Mouse (Mus musculus): ENCODE measurements around the gene Slc4a2.

Gene Slc4a2

DNA sequence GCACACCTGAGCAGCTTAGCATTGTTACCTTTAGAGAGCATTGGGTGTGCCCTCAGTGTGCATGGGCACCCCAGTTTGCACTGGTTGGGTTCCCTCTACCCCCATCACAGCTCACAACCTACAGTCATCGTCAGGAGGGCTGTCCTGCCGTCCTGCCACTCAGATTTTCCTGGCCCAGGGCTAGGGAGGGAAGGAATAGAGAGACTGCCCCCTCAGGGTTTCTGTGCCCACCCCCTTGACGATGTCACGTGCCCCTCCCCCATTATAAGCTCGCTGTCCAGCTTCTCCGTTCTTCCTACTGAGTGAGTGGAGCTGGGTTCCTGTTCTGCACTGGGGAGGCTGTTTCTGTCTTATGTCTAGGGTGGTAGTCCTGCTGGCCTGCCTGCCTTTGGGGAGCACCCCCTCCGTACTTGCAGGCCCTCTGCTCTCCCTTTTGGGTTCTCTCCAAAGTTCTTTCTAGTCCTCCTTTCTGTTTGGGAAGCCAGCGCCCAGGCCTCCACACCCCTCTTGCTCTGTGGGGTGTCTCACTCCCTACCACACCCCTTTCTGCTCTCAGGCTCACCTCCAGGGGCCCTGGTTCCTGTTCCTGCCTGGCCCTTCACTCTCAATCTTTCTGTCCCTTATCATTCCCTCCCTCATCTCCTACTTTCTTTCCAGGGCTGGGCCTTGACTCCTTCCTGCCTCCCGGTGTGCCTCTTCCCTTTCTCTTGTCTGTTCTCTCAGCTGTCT lies 3.1 kb downstream of the Slc4a2 start:
- DNase-seq (ENCODE audit: low spot score), result no peak

DNA sequence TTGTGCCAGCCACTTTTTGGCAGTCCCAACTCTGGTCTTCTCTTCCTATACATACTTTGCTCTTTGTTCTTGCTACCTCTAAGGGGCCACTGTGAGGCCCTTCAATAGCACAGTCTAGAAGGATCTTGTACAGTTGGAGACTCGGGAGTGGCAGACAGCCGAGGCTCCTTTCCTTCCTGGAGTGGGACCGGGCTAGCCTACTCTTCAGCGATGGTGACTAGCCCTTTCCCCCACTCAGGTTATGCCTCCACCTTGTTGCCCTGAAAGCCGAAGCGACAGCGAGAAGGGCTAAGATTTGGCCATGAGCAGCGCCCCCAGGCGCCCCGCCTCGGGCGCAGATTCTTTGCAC lies 3.6 kb downstream of the Slc4a2 start:
- no peak for DNase-seq (ENCODE audit: low spot score)

GRCm38 (mm10) chr5:24427981-24428402 lies 4.4 kb downstream of the Slc4a2 start:
- DNase-seq (ENCODE audit: low spot score), result no peak

DNA sequence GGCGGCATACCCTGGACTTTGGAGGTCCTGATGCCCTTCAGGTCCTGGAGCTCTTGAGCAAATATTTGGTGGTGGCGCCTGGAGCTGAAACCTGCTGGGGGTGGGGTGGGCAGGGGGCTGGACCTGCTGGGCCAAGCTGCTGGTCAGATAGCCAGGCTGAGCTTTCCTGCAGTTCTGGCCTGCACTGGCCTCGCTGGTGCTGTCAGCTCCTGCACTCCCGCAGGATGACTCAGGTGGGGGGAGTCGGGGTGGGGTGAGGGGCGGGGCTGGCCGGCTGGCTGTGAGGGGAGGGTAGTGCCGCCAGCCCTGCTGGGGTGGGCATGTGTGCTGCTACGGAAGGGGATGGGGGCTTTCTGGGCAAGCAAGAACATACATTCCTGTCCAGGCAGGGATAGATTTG lies 5.0 kb downstream of the Slc4a2 start:
- DNase-seq (ENCODE audit: low spot score), result no peak

- DNase-seq (ENCODE audit: low spot score), result no peak
Measured at GRCm38 (mm10) chr5:24433993-24434392, 10.4 kb downstream of the Slc4a2 start.

DNA sequence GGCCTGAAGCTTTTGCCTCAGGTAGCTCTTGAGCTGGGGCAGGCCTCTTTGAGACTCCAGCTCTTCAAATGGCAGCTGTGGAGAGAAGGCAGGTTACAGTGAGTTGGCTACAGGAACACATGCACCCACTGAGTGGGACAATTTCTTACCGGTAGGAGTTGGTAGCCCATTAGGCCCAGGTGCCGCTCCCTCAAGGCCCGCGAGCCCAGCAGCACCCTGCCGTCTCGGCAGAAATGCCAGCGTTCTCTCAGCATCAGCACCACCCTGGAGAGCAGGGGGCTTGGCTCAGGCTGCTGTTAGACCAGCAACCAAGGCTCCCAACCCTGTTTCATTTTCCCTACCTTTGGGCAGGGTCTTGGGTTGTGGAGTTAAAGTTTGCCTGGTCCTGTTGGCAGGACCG lies 17.6 kb downstream of the Slc4a2 start:
- DNase-seq (ENCODE audit: low spot score), result no peak

GRCm38 (mm10) chr5:24442029-24442428 lies 18.4 kb downstream of the Slc4a2 start:
- DNase-seq (ENCODE audit: low spot score), result no peak

GRCm38 (mm10) chr5:24443204-24443603 lies 19.6 kb downstream of the Slc4a2 start:
- no peak for DNase-seq (ENCODE audit: low spot score)

- no peak for DNase-seq (ENCODE audit: low spot score)
Measured at GRCm38 (mm10) chr5:24443927-24444326, 20.3 kb downstream of the Slc4a2 start.

DNA sequence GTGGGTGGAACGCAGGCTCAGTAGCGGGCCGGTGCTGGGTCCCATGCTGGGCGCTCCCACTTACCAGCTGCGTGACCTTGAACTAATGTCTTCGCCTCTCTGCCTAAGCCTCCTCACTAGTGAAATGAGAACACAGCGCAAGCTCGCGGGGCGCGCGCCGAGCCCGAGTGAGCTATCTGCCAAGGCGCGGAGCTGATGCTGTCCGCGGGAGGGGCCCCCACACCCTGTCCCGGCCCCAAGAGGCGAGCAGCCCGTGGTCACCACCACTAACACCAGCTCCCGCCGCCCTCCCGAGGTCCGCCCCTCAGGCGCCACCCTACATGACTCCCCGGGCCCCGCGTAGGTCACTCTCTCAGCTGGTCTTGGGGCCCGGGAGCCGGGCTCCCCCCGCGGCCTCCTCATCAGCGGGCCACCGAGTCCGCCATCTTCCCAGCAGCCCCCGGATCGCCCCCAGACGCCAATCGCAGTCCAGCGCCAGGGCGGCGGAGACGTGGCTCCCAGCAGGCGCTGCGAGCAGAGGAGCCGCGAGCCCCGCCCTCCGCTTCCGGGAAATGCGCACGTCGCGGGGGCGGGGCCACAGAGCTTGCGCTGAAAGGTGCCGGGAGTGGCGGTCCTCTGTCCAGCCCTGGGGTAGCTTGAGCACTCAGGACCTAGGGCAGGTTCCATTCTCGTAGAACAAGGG lies 21.2 kb downstream of the Slc4a2 start, which contains the start of gene Fastk:
Gene Fastk, minus strand, starts transcription at position 542 of the 682 bp plus-strand sequence.
- DNase-seq (ENCODE audit: low spot score), result peak; percentile 89

DNA sequence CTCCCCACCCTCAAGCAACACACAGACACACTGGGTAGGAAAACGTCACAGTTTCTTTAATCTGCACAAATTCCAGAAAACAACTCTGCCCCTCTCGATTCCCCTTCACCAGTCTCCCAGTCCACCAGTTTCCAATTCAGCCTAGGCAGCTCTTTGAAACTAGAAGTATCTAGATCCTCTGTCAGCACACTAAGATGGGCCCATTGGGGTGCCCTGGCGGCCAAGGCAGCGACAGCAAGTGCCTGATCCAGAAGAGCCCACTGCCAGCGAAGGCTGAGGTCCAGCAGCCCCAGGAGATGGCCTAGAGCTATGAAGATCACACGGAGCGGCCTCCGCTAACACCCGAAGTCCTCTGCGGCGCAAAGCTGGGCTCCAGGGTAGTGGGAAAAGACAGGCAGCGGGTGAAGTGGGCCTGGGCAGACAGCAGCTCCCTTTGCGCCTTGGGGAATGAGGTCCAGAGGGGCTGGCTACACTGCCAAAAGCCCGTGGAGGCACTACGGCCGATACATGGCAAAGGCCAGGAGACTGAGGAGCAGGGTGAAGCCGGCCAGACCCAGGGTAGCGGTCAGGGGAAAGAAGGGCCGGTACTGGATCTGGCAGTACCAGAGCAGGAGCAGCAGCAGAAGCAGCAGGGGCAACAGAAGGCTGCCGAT lies 21.9 kb downstream of the Slc4a2 start:
- no peak for DNase-seq (ENCODE audit: low spot score)

GRCm38 (mm10) chr5:24446630-24447029 lies 23.0 kb downstream of the Slc4a2 start:
- DNase-seq (ENCODE audit: low spot score), result no peak

DNA sequence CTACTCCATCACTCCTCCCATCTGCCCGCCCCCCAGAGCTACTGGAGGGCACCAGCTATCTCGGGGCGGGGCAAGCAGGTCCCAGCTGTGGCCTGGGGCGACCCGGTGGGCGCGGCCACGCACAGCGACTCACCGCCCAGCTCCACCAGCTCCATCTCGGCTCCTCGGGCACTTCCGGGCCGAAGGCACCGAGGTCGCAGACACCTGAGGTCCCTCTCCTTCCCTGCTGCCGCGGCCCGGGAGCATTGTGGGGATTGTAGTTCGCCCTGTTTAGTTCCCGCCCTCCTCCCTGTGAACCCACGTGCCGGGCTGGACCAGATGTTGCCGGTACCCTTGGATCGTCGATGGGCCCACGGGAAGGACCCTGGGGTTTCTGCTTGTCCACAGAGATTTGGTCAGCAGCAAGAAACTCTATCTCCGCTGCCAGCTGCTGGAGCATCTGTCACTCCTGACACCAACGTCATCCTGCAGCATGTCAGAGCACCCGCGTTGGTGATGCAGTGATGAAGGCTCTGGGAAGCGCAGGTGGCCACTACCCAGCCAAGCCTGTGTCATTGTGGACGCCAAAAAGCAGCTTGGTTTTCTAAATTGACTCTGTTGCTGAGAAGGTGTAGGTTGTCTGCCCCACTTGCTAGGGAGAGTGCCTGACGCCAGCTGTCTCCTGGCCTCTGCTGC lies 24.1 kb downstream of the Slc4a2 start, which contains the start of gene Tmub1:
Gene Tmub1, minus strand, starts transcription at position 231 of the 675 bp plus-strand sequence.
- peak; percentile 79 for DNase-seq (ENCODE audit: low spot score)

DNA sequence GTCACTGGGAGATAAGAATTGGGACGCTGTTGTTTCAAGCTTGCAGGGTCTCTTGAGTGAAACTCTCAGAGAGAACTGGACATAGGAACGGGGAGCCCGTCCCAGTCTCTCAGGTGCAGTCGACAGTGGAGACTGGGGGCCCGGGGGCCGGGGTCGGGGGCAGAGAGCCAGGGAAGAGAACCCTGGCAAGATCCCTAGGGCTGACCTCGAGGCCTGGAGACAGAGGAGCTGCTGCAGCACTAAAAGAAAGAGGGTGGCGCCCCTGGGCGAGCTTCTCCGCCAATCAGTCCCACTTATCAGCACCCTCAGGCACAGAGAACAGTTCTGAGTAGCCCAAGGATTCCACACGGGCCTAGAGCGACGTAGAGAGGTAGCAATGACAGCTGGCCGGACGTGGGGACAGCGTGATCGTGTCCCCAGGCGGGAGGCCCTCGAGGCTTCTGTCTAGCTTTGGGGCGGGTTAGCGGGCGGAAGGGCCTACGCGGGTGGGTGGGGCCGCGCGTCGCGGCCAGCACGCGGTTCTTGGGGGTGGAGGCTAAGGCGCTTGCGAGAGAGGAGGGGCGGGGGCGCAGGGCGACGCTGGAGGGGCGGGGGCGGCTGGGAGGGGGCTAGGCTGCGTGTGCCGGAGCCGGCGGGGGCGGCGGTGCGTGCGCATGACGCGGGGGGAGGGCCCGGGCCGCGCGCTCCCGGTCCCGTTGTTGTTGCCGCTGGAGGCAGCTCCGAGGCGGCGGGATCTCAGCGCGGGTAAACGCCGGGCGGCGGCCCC lies 27.8 kb downstream of the Slc4a2 start:
- peak; percentile 84 for DNase-seq (ENCODE audit: low spot score)

GRCm38 (mm10) chr5:24452030-24452690 lies 28.5 kb downstream of the Slc4a2 start, which contains the start of gene Agap3:
Agap3 (plus strand) TSS chr5:24452177.
- DNase-seq (ENCODE audit: low spot score), result no peak

- peak; percentile 36 for DNase-seq (ENCODE audit: low spot score)
Measured at GRCm38 (mm10) chr5:24452691-24453233, 29.1 kb downstream of the Slc4a2 start.

GRCm38 (mm10) chr5:24453283-24453984 lies 29.8 kb downstream of the Slc4a2 start:
- DNase-seq (ENCODE audit: low spot score), result no peak

DNA sequence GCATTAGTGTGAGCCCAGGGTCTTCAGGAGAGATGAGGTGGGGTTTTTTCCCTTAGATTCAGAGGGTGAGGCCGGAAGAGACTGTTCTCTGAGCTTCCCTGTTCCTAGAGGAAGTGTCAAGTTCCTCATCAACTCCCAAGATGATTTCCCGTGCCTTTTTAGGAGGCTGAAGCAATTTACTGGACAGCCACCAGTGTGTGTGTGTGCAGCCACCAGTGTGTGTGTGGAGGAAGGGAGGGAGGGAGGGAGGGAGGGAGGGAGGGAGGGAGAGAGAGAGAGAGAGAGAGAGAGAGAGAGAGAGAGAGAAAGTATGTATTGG lies 30.3 kb downstream of the Slc4a2 start:
- DNase-seq (ENCODE audit: low spot score), result no peak

DNA sequence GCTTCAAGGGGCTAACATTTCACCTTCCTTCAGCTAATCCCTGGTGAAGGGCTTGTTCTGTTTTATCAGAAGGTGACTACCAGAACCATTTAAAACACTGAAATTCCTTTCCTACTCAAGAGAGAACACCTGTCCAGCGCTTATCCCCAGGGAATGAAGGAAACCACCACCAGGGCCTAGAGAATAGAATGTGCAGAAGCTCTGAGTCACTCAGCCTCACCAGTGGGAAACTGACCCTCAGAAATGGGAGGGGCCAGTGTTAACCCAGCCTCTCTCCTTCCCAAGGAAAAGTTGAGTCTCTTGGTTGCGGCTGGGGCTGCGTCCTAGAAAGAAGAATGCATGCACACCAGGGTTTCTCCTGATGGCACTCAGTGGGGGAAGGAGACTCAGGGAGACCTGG lies 31.4 kb downstream of the Slc4a2 start:
- DNase-seq (ENCODE audit: low spot score), result no peak

- DNase-seq (ENCODE audit: low spot score), result no peak
Measured at GRCm38 (mm10) chr5:24455613-24456012, 32.0 kb downstream of the Slc4a2 start.
